Mouse (Mus musculus): ENCODE results near the gene Cdcp1. TPM values are rescaled to one million over a fixed set of nuclear protein-coding genes. Genes with fewer than 3 reads are reported as not detected.
A peak's percentile ranks its signal among the peaks of the same experiment; 100 is the strongest.

Gene Cdcp1
- total RNA-seq (2021) = under 1 TPM; 0.11 to 0.23 TPM

- intact Hi-C loops (cut with DNase I) = no loop called here
- no peak for DNase-seq (ENCODE audit: low spot score in 2 of 2)
Observed at GRCm38 (mm10) chr9:123215621-123216440, at the start of gene Cdcp1. Gene Cdcp1 (minus strand): TSS chr9:123216038.

DNA sequence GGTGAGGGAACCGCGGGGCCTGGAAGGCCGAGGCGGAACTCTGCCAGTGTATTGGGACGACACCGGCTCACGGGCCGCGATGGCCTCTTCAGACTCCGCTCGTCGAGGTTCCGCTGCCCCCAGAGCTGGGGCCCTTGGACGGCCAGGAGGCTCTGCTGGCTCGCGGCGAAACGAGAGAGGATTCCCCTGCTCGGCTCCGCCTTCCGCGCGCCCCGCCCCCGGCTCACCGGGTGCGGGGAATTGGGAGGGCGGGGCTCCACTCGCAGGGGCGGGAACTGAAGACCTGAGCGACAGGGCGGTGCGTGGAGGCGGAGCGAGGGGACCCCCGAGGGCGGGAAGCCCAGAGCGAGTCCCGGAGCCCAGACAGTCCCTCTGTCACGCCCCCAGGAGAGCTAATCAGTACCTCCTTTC, 44.8 kb upstream of the Cdcp1 start, which contains the start of gene Tmem158:
Gene Tmem158 (minus strand): TSS at position 154 of the 411 bp plus-strand sequence.
- peak; percentile 82 to 88 for DNase-seq (ENCODE audit: low spot score in 2 of 2)
- intact Hi-C loops (cut with DNase I) = loop anchor here (1.0 to 5.0 kb wide), 4 partner anchors 106 to 267 kb away; partner anchors contain the start of genes Lars2 and Sacm1l

GRCm38 (mm10) chr9:123259896-123260610, 44.2 kb upstream of the Cdcp1 start:
- DNase-seq (ENCODE audit: low spot score in 2 of 2) = peak; percentile 70 to 75
- intact Hi-C loops (cut with DNase I) = loop anchor here (1.0 to 10.0 kb wide), 6 partner anchors 106 to 525 kb away; partner anchors contain the start of genes Lars2 and Sacm1l

DNA sequence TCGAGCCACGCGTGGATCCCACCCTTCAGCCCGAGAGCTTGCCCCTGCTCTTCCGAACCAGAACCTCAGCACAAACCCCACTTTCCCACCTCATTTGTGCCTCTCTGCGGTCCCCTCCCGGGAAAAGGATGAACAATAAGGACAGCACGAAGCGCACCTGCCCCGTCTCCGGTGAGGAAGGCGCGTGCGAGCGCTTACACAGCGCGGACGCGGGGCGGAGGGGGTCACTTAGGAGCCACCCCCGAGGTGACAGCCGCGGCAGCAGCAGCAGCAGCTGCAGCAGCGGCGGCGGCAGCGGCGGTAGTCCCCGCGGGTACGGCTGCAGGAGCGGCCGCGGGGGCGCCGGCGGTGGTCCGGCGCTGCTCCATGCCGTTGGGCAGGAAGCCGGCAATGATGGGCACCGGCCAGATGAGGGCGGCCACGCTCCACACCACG, 43.6 kb upstream of the Cdcp1 start:
- intact Hi-C loops (cut with DNase I) = loop anchor here (2.0 to 10.0 kb wide), 2 partner anchors 179 to 525 kb away; no protein-coding TSS in a partner anchor
- no peak for DNase-seq (ENCODE audit: low spot score in 2 of 2)

GRCm38 (mm10) chr9:123258796-123259195, 43.0 kb upstream of the Cdcp1 start:
- intact Hi-C loops (cut with DNase I) = loop anchor here (2.0 to 10.0 kb wide), 2 partner anchors 180 to 524 kb away; no protein-coding TSS in a partner anchor
- peak; percentile 18 to 49 for DNase-seq (ENCODE audit: low spot score in 2 of 2)

GRCm38 (mm10) chr9:123255736-123256135, 39.9 kb upstream of the Cdcp1 start:
- DNase-seq (ENCODE audit: low spot score in 2 of 2) = peak in 1 of 2 experiments; percentile 67
- intact Hi-C loops (cut with DNase I) = loop anchor here (10.0 kb wide), 1 partner anchor 521 kb away; no protein-coding TSS in a partner anchor

DNA sequence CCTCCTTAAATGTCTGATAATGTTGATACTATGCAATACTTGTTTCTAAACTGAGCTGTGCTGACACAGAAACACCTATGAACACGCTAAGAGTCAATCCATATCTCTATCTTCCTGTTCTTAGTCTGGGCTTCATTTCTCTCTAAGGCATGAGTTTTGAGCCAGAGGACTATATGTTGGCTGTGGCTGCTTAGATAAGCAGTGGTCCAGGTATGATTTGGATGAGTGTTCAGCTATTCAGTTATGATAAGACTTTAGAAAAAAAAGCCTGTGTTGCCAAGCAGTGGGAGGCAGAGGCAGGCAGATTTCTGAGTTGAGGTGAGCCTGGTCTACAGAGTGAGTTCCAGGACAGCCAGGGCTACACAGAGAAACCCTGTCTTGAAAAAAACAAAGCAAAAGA, 32.2 kb upstream of the Cdcp1 start:
- intact Hi-C loops (cut with DNase I) = no loop called here
- no peak for DNase-seq (ENCODE audit: low spot score in 2 of 2)

DNA sequence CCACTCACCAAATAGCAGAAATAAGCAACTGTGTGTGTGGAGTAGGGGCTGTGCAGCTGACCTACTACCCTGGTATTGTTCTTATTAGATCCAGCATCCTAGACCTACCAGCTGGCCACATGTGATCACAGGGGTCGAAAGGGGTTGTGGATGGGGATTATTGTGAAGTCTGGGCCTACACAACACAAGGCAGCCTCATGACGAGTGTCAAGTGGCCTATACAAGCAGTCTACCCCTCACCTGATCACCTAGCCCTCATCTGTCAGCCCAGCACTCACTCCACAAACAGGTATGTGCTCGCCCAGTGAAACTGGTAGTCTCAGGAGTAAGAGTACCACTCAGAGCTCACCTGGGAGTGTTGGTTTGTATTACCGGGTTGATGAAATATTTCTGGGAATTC, 29.3 kb upstream of the Cdcp1 start:
- DNase-seq (ENCODE audit: low spot score in 2 of 2) = no peak
- intact Hi-C loops (cut with DNase I) = no loop called here

- DNase-seq (ENCODE audit: low spot score in 2 of 2) = peak; percentile 43 to 83
- intact Hi-C loops (cut with DNase I) = loop anchor here (2.0 kb wide), 1 partner anchor 23 kb away; no protein-coding TSS in a partner anchor
Observed at GRCm38 (mm10) chr9:123243988-123244387, 28.1 kb upstream of the Cdcp1 start.

DNA sequence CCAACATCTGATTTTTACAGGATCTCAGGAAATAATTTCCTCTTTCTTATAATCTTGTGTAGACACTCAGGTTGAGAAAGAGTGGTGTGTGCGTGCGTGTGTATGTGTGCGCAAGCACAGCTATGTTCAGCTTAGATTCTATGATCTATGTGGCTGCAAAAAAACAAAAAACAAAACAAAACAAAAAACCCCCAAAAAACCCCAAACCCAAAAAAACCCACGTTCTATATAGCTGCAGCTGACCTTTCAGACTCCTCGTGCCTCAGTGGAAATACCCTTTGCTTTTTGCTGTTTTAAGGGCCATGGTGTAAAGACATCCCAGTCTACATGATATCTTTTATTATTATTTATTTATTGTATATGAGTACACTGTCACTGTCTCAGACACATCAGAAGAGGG, 25.4 kb upstream of the Cdcp1 start:
- intact Hi-C loops (cut with DNase I) = no loop called here
- DNase-seq (ENCODE audit: low spot score in 2 of 2) = no peak

- intact Hi-C loops (cut with DNase I) = no loop called here
- no peak for DNase-seq (ENCODE audit: low spot score in 2 of 2)
Observed at GRCm38 (mm10) chr9:123240751-123241150, 24.9 kb upstream of the Cdcp1 start.

DNA sequence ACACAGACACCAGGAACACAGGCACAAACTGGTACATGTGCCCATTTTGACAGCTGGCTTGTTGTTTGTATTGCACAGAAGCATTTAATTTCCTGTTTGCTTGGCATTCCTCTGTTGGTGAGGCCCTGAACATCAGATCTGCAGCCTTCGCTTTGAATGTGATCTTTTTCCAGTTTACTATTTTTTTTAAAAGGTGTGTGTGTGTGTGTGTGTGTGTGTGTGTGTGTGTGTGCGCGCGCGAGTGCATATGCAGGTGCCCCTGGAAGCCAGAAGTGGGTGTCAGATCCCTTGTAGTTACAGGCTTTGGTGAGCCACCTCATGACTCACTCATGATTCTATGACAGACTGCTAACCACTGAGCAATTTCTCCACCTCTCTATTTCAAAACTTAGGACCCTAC, 24.4 kb upstream of the Cdcp1 start:
- DNase-seq (ENCODE audit: low spot score in 2 of 2) = no peak
- intact Hi-C loops (cut with DNase I) = no loop called here

GRCm38 (mm10) chr9:123239651-123240050, 23.8 kb upstream of the Cdcp1 start:
- intact Hi-C loops (cut with DNase I) = no loop called here
- DNase-seq (ENCODE audit: low spot score in 2 of 2) = no peak

DNA sequence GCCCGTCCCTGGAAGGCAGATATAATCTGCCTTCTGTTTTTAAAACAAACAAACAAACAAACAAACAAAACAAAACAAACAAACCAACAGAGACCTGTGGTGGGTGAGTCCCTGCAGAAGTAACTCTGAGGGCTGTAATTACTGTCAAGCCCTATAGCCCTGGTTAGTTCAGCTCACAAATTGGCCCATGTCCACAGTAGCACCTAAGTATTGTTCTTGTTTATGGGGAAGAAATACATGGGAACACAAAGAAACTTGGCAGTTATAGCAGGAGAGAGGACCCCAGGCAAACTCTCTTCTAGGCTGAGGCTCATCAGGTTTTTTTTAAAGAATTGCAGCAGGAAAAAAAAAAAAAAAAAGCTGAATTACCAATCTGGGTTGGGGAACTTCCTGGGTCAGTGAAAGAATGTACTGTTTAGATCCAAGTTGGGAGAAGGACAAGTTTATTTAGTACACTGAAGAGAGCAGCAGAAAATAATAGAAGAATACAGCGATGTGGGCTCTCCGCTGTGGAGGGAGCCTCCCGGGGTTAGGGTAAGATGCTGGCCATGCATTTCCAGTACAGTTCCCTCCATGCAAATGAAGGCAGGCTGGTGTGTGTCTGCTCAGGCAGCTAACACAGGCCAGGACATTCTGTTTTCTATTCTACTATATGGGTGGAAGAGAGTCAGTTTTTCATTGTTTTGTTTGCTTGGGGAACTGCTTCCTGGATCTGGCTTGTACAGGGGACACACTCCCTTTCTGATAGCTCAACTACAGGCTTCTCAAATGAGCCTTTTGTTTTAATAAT, 22.6 kb upstream of the Cdcp1 start:
- intact Hi-C loops (cut with DNase I) = no loop called here
- no peak for DNase-seq (ENCODE audit: low spot score in 2 of 2)

GRCm38 (mm10) chr9:123237739-123238138, 21.9 kb upstream of the Cdcp1 start:
- intact Hi-C loops (cut with DNase I) = no loop called here
- DNase-seq (ENCODE audit: low spot score in 2 of 2) = peak in 1 of 2 experiments; percentile 48

- intact Hi-C loops (cut with DNase I) = no loop called here
- no peak for DNase-seq (ENCODE audit: low spot score in 2 of 2)
Observed at GRCm38 (mm10) chr9:123235621-123236020, 19.8 kb upstream of the Cdcp1 start.

GRCm38 (mm10) chr9:123229826-123230225, 14.0 kb upstream of the Cdcp1 start:
- DNase-seq (ENCODE audit: low spot score in 2 of 2) = no peak
- intact Hi-C loops (cut with DNase I) = no loop called here

DNA sequence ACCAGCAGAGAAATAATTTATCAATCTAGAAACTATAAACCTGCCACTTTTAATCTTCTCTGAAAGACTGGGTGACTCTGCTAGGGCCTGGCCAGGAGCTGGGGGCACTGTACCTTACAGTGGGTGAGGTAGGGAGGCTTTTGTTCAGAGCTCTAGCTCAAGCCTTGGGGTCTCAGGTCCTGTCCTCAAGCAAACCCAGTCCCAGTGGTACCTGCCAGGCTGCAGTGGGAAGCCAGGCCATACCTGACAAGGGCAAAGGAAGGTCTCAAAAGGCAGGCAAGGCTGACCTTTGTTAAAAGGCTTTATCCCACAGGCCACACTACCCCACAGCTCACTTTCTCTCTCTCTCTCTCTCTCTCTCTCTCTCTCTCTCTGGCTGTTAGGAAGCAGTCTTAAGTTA, 12.8 kb upstream of the Cdcp1 start:
- DNase-seq (ENCODE audit: low spot score in 2 of 2) = no peak
- intact Hi-C loops (cut with DNase I) = no loop called here

DNA sequence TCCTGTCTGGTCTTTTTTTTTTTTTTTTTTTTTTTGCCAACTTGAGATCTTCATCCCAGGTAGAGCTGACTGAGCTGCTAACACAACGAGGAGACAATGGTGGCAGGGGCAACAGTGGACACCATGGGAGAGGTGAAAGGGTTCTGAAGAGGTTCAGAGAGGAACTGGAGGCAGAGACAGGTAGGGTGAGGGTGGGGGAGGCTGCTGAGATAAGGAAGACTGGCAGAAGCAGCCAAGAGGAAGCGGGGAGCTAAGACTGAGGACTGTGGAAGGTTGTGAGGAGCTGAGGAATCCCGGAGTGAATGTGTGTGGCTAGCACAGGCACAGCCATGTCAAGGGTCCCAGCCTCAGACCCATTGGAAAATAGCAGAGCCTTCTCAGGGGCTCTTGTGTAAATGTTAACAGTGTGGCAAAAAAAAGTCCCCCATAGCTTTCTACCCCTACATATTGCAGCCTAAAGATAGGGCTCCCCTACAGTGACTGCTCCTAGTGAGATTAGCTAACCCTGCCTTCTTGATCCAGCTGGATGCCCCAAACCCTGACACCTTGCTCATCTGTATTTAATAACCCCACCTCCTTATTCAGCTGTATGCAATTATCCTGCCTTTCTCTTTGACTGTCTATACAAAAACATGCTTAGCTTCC, 11.4 kb upstream of the Cdcp1 start:
- intact Hi-C loops (cut with DNase I) = no loop called here
- no peak for DNase-seq (ENCODE audit: low spot score in 2 of 2)
